Mouse (Mus musculus): ENCODE data around the gene Dnajc13. TPM values are rescaled to one million over a fixed set of nuclear protein-coding genes. Genes with fewer than 3 reads are reported as not detected.

Gene Dnajc13
- total RNA-seq, 1 experiment from 2014 or later, result 51.9 TPM

GRCm38 (mm10) chr9:104193900-104194299, 68.8 kb downstream of the Dnajc13 start:
- no peak for ATAC-seq (ENCODE audit: extremely low read depth, insufficient number of reproducible peaks, low FRiP score, poor library complexity, severe bottlenecking)

- ATAC-seq (ENCODE audit: extremely low read depth, insufficient number of reproducible peaks, low FRiP score, poor library complexity, severe bottlenecking), result no peak
These were observed 69.4 kb downstream of the Dnajc13 start for GRCm38 (mm10) chr9:104193327-104193726.

- ATAC-seq (ENCODE audit: extremely low read depth, insufficient number of reproducible peaks, low FRiP score, poor library complexity, severe bottlenecking), result no peak
These were observed 70.2 kb downstream of the Dnajc13 start for GRCm38 (mm10) chr9:104192513-104192912.

GRCm38 (mm10) chr9:104189657-104190056, 73.1 kb downstream of the Dnajc13 start:
- ATAC-seq (ENCODE audit: extremely low read depth, insufficient number of reproducible peaks, low FRiP score, poor library complexity, severe bottlenecking), result no peak

GRCm38 (mm10) chr9:104188704-104189103, 74.0 kb downstream of the Dnajc13 start:
- no peak for ATAC-seq (ENCODE audit: extremely low read depth, insufficient number of reproducible peaks, low FRiP score, poor library complexity, severe bottlenecking)

GRCm38 (mm10) chr9:104187028-104187427, 75.7 kb downstream of the Dnajc13 start:
- ATAC-seq (ENCODE audit: extremely low read depth, insufficient number of reproducible peaks, low FRiP score, poor library complexity, severe bottlenecking), result no peak

GRCm38 (mm10) chr9:104183181-104183580, 79.5 kb downstream of the Dnajc13 start:
- no peak for ATAC-seq (ENCODE audit: extremely low read depth, insufficient number of reproducible peaks, low FRiP score, poor library complexity, severe bottlenecking)

- ATAC-seq (ENCODE audit: extremely low read depth, insufficient number of reproducible peaks, low FRiP score, poor library complexity, severe bottlenecking), result no peak
These were observed 80.4 kb downstream of the Dnajc13 start for GRCm38 (mm10) chr9:104182328-104182727.

GRCm38 (mm10) chr9:104181626-104182025, 81.1 kb downstream of the Dnajc13 start:
- no peak for ATAC-seq (ENCODE audit: extremely low read depth, insufficient number of reproducible peaks, low FRiP score, poor library complexity, severe bottlenecking)

- no peak for ATAC-seq (ENCODE audit: extremely low read depth, insufficient number of reproducible peaks, low FRiP score, poor library complexity, severe bottlenecking)
These were observed 82.7 kb downstream of the Dnajc13 start for GRCm38 (mm10) chr9:104180046-104180445.

- ATAC-seq (ENCODE audit: extremely low read depth, insufficient number of reproducible peaks, low FRiP score, poor library complexity, severe bottlenecking), result no peak
These were observed 90.4 kb downstream of the Dnajc13 start for GRCm38 (mm10) chr9:104172342-104172741.

- no peak for ATAC-seq (ENCODE audit: extremely low read depth, insufficient number of reproducible peaks, low FRiP score, poor library complexity, severe bottlenecking)
These were observed 91.1 kb downstream of the Dnajc13 start for GRCm38 (mm10) chr9:104171651-104172050.

- no peak for ATAC-seq (ENCODE audit: extremely low read depth, insufficient number of reproducible peaks, low FRiP score, poor library complexity, severe bottlenecking)
These were observed 92.7 kb downstream of the Dnajc13 start for GRCm38 (mm10) chr9:104169986-104170385.

- no peak for ATAC-seq (ENCODE audit: extremely low read depth, insufficient number of reproducible peaks, low FRiP score, poor library complexity, severe bottlenecking)
These were observed 96.8 kb downstream of the Dnajc13 start for GRCm38 (mm10) chr9:104165926-104166325.

- ATAC-seq (ENCODE audit: extremely low read depth, insufficient number of reproducible peaks, low FRiP score, poor library complexity, severe bottlenecking), result no peak
These were observed 98.5 kb downstream of the Dnajc13 start for GRCm38 (mm10) chr9:104164194-104164593.

GRCm38 (mm10) chr9:104161117-104161516, 101.6 kb downstream of the Dnajc13 start:
- ATAC-seq (ENCODE audit: extremely low read depth, insufficient number of reproducible peaks, low FRiP score, poor library complexity, severe bottlenecking), result no peak

GRCm38 (mm10) chr9:104157291-104157690, 105.4 kb downstream of the Dnajc13 start:
- ATAC-seq (ENCODE audit: extremely low read depth, insufficient number of reproducible peaks, low FRiP score, poor library complexity, severe bottlenecking), result no peak

- ATAC-seq (ENCODE audit: extremely low read depth, insufficient number of reproducible peaks, low FRiP score, poor library complexity, severe bottlenecking), result no peak
These were observed 106.2 kb downstream of the Dnajc13 start for GRCm38 (mm10) chr9:104156506-104156905.

- no peak for ATAC-seq (ENCODE audit: extremely low read depth, insufficient number of reproducible peaks, low FRiP score, poor library complexity, severe bottlenecking)
These were observed 107.5 kb downstream of the Dnajc13 start for GRCm38 (mm10) chr9:104155100-104155715.

GRCm38 (mm10) chr9:104152121-104152520, 110.6 kb downstream of the Dnajc13 start:
- ATAC-seq (ENCODE audit: extremely low read depth, insufficient number of reproducible peaks, low FRiP score, poor library complexity, severe bottlenecking), result no peak

GRCm38 (mm10) chr9:104148969-104149368, 113.8 kb downstream of the Dnajc13 start:
- ATAC-seq (ENCODE audit: extremely low read depth, insufficient number of reproducible peaks, low FRiP score, poor library complexity, severe bottlenecking), result no peak
